ENCODE assay signal across 22 mouse cellular contexts in the genomic region with DNA sequence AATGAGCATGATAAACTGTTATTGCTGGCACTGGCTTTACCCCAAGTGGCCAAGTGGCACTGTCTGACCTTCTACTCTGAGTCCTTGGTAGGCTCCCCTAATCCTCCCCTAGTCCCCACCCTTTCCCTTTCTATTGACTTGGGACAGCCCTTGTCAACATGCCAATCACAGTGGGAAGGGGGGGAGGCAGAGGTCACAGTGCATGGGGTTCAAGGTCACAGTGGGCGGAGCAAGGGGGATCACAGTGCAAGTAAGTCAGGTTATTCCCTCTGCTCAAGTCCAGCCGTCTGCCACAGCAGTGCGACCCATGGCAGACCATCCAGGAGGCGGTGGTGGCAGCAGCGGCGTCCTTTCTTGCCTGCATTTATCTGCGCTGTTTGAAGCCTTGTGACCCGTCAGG. TPM values are rescaled to one million over a fixed set of nuclear protein-coding genes. Genes with fewer than 3 reads are reported as not detected.
A peak's percentile ranks its signal among the peaks of the same experiment; 100 is the strongest.
DNase-seq lines count a peak whose midpoint lies in the region; ATAC-seq and TF ChIP-seq lines count a peak whose summit lies in the region.
"Had no signal": no experiment of that assay in that cellular context is flagged by ENCODE, and none has a peak within 500 bp of the region (broad histone marks: within the 10 kb centered on the region; RNA-seq: fewer than 3 reads in every experiment).

No protein-coding gene starts in this region.

- no peaks in the 10 kb centered on the region for H3K9me3 ChIP-seq in heart, embryonic 13.5 days
- no peaks in the 10 kb centered on the region for H3K9me3 ChIP-seq in lung, embryonic 15.5 days
- H3K9me3 ChIP-seq in ES-E14 (ENCODE audit: control insufficient read depth, insufficient read depth, low read depth, low read length), result no peaks in the 10 kb centered on the region
- no peaks in the 10 kb centered on the region for H3K9me3 ChIP-seq in liver, embryonic 14.5 days (ENCODE audit: control insufficient read depth, low read length)
- H3K9me3 ChIP-seq: limb, embryonic 10.5 days; midbrain, embryonic 13.5 days; neural tube, embryonic 13.5 days had no signal

- peaks cover 23% of the 10 kb centered on the region for H3K4me1 ChIP-seq in heart, embryonic 13.5 days
- peaks cover 26% of the 10 kb centered on the region for H3K4me1 ChIP-seq in lung, embryonic 15.5 days
- peaks cover 10 to 48% of the 10 kb centered on the region in 2 experiments for H3K4me1 ChIP-seq in ES-E14 (ENCODE audit: control insufficient read depth in 2 of 2, insufficient read depth in 2 of 2, low read length in 2 of 2, poor library complexity in 1 of 2)
- no peaks in the 10 kb centered on the region for H3K4me1 ChIP-seq in liver, embryonic 14.5 days (replicated peaks; ENCODE audit: control insufficient read depth in 2 of 2, insufficient read depth in 2 of 2, low read length in 1 of 2)

- H3K27me3 ChIP-seq in heart, embryonic 13.5 days (replicated peaks), result no peaks in the 10 kb centered on the region
- H3K27me3 ChIP-seq in lung, embryonic 15.5 days, result no peaks in the 10 kb centered on the region
- no peaks in the 10 kb centered on the region for H3K27me3 ChIP-seq in liver, embryonic 14.5 days (ENCODE audit: control insufficient read depth, insufficient read depth, low read length)
- H3K27me3 ChIP-seq: midbrain, embryonic 13.5 days; neural tube, embryonic 13.5 days had no signal

- WGBS in heart, embryonic 13.5 days, result 73% methylated on average over 8 of the region's 8 CpGs
- 83% methylated on average over 8 of the region's 8 CpGs for WGBS in lung, embryonic 15.5 days
- 88% methylated on average over 8 of the region's 8 CpGs for WGBS in liver, embryonic 14.5 days (ENCODE audit: insufficient replicate concordance)

- no peak overlapping the region for H3K4me3 ChIP-seq in heart, embryonic 13.5 days
- H3K4me3 ChIP-seq in lung, embryonic 15.5 days, result no peak overlapping the region
- H3K4me3 ChIP-seq in ES-E14 (ENCODE audit: insufficient read depth in 1 of 2, low read depth in 1 of 2, low read length in 2 of 2, poor library complexity in 1 of 2, severe bottlenecking in 1 of 2), result peak overlapping the region; percentile 9 to 44; a peak in 1 of 4 replicates
- no peak overlapping the region for H3K4me3 ChIP-seq in liver, embryonic 14.5 days (ENCODE audit: insufficient read depth in 1 of 2, low read depth in 2 of 2, low read length in 2 of 2)
- H3K4me3 ChIP-seq: embryonic facial prominence, embryonic 10.5 days; limb, embryonic 10.5 days; midbrain, embryonic 13.5 days; neural tube, embryonic 13.5 days had no signal

- no peak overlapping the region for H3K4me2 ChIP-seq in heart, embryonic 13.5 days
- no peak overlapping the region for H3K4me2 ChIP-seq in lung, embryonic 15.5 days
- no peak overlapping the region for H3K4me2 ChIP-seq in liver, embryonic 14.5 days (ENCODE audit: low read depth)
- H3K4me2 ChIP-seq: midbrain, embryonic 13.5 days; neural tube, embryonic 13.5 days had no signal

- no peak for TF ChIP-seq EP300 in liver, embryonic 14.5 days (IDR thresholded peaks at IDR 0.05; ENCODE audit: low read depth)

- no peak for TF ChIP-seq CTCF in liver, embryonic 14.5 days (IDR thresholded peaks at IDR 0.05; ENCODE audit: low read depth)

- H3K9ac ChIP-seq in heart, embryonic 13.5 days, result 0 out of 2 replicates have a peak overlapping the region, but pooled peaks have one; percentile 14
- H3K9ac ChIP-seq in lung, embryonic 15.5 days, result no peak overlapping the region
- H3K9ac ChIP-seq in ES-E14 (ENCODE audit: insufficient read depth, low read depth, low read length, poor library complexity, severe bottlenecking), result no peak overlapping the region
- H3K9ac ChIP-seq in liver, embryonic 14.5 days (replicated peaks), result no peak overlapping the region
- H3K9ac ChIP-seq: forebrain, postnatal 0 days; midbrain, embryonic 13.5 days; neural tube, embryonic 13.5 days had no signal

- peaks cover 82% of the 10 kb centered on the region for H3K36me3 ChIP-seq in heart, embryonic 13.5 days
- peaks cover 75% of the 10 kb centered on the region for H3K36me3 ChIP-seq in lung, embryonic 15.5 days
- peaks cover 42% of the 10 kb centered on the region for H3K36me3 ChIP-seq in ES-E14 (ENCODE audit: control insufficient read depth, insufficient read depth, low read length, poor library complexity, severe bottlenecking)
- peaks cover 21% of the 10 kb centered on the region for H3K36me3 ChIP-seq in liver, embryonic 14.5 days (replicated peaks; ENCODE audit: control insufficient read depth, insufficient read depth, low read depth)

- no peak overlapping the region for H3K27ac ChIP-seq in heart, embryonic 13.5 days (replicated peaks)
- peak overlapping the region; percentile 38; the same call in 1 of the 2 replicates for H3K27ac ChIP-seq in lung, embryonic 15.5 days
- H3K27ac ChIP-seq in ES-E14 (ENCODE audit: insufficient read depth, low read depth, low read length, poor library complexity, severe bottlenecking), result no peak overlapping the region
- no peak overlapping the region for H3K27ac ChIP-seq in liver, embryonic 14.5 days
- H3K27ac ChIP-seq: embryonic facial prominence, embryonic 10.5 days; limb, embryonic 10.5 days; neural tube, embryonic 13.5 days had no signal

- DNase-seq in heart, adult 8-10 months (ENCODE audit: low spot score), result no peak
- DNase-seq in lung, postnatal 36 days, result no peak
- peak; percentile 71 for DNase-seq in ES-E14 (ENCODE audit: low read depth, low spot score)
- no peak for DNase-seq in liver, embryonic 14.5 days (ENCODE audit: low read depth in 3 of 3, low spot score in 3 of 3)
- no peak for DNase-seq in embryo, embryonic 10 days (ENCODE audit: low spot score)
- no peak for DNase-seq in ovary, postnatal 14 days (ENCODE audit: low spot score)
- DNase-seq: forebrain, postnatal 0 days; gastrocnemius, postnatal 10 days; kidney, postnatal 36 days; lung, postnatal 10 days; right cerebral cortex, adult 18-20 months; spleen, adult 18-20 months; thymus, postnatal 4 days had no signal

- in situ Hi-C loops in ES-E14 (cut with MboI; ENCODE audit: low sequenced_read_pairs in 2 of 2, unreplicated experiment in 2 of 2), result no loop called here

- ATAC-seq in heart, embryonic 13.5 days (ENCODE audit: extremely low read depth, insufficient number of reproducible peaks, low FRiP score, low TSS enrichment), result no peak
- no peak for ATAC-seq in lung, embryonic 15.5 days (ENCODE audit: borderline replicate concordance, extremely low read depth, low FRiP score, low TSS enrichment)
- ATAC-seq in liver, embryonic 14.5 days (ENCODE audit: insufficient read depth), result peak; percentile 16; the same call in 1 of the 2 replicates
- ATAC-seq: midbrain, embryonic 13.5 days had no signal

TF ChIP-seq in ES-E14, 5 proteins besides CTCF, POLR2A, EP300 and RAD21:
- TF ChIP-seq ZC3H11A (IDR thresholded peaks at IDR 0.05; ENCODE audit: borderline replicate concordance, low read depth, low read length) (no peak), MAFK (IDR thresholded peaks at IDR 0.05; ENCODE audit: insufficient read depth, low read depth, low read length) (no peak), ZNF384 (IDR thresholded peaks at IDR 0.05; ENCODE audit: low read depth, low read length) (no peak), CHD2 (IDR thresholded peaks at IDR 0.05; ENCODE audit: low read depth, low read length) (no peak), HCFC1 (IDR thresholded peaks at IDR 0.05; ENCODE audit: borderline replicate concordance, insufficient read depth, low read length) (no peak)

RNA-seq across cellular contexts. Expression of a gene that starts 24.2 kb away (rescaled TPM):
- 31.3 and 33.8 TPM in 2 replicates for polyA plus RNA-seq in heart, embryonic 13.5 days (2015; fragmentation: Nextera tagmentation; extraction: Ambion mirVana)
- 100 to 1,000 TPM in 2 of 4 experiments, 10 to 100 TPM in 2; 87.5 to 111 (median 98.0) TPM for total RNA-seq in heart, adult 8-10 months (2022)
- 43.2 and 48.7 TPM in 2 replicates for polyA plus RNA-seq in lung, embryonic 15.5 days (2015; fragmentation: Nextera tagmentation; extraction: Ambion mirVana)
- total RNA-seq in ES-E14 (2012; rRNA removed), result 46.2 and 64.6 TPM in 2 replicates
- 13.3 and 14.2 TPM in 2 replicates for polyA plus RNA-seq in liver, embryonic 14.5 days (2012; rRNA removed)
- polyA plus RNA-seq in liver, embryonic 14.5 days (2014; fragmentation: Nextera tagmentation; extraction: Ambion mirVana), result 14.3 and 17.2 TPM in 2 replicates

RNA-seq across cellular contexts. Expression of a gene that starts 27.3 kb away (rescaled TPM):
- not detected in 2 replicates for polyA plus RNA-seq in heart, embryonic 13.5 days (2015; fragmentation: Nextera tagmentation; extraction: Ambion mirVana)
- not detected for total RNA-seq in heart, adult 8-10 months (2022)
- 0.16 and 0.62 TPM in 2 replicates for polyA plus RNA-seq in lung, embryonic 15.5 days (2015; fragmentation: Nextera tagmentation; extraction: Ambion mirVana)
- 0.21 and 0.27 TPM in 2 replicates for total RNA-seq in ES-E14 (2012; rRNA removed)
- 0.03 TPM in 1 of 2 replicates, not detected in the other for polyA plus RNA-seq in liver, embryonic 14.5 days (2012; rRNA removed)
- polyA plus RNA-seq in liver, embryonic 14.5 days (2014; fragmentation: Nextera tagmentation; extraction: Ambion mirVana), result not detected in 2 replicates
- total RNA-seq: gastrocnemius, postnatal 10 days; layer of hippocampus, postnatal 36 days had no signal
- polyA plus RNA-seq: C2C12; heart, postnatal 0 days; midbrain, embryonic 13.5 days; neural tube, embryonic 13.5 days had no signal

RNA-seq across cellular contexts. Expression of a gene that starts 32.3 kb away (rescaled TPM):
- 12.8 and 14.2 TPM in 2 replicates for polyA plus RNA-seq in heart, embryonic 13.5 days (2015; fragmentation: Nextera tagmentation; extraction: Ambion mirVana)
- 10 to 100 TPM in 2 of 4 experiments, 1 to 10 TPM in 2; 8.4 to 11.5 (median 10.0) TPM for total RNA-seq in heart, adult 8-10 months (2022)
- 19.1 and 22.5 TPM in 2 replicates for polyA plus RNA-seq in lung, embryonic 15.5 days (2015; fragmentation: Nextera tagmentation; extraction: Ambion mirVana)
- 14.0 and 14.5 TPM in 2 replicates for total RNA-seq in ES-E14 (2012; rRNA removed)
- 7.5 and 8.3 TPM in 2 replicates for polyA plus RNA-seq in liver, embryonic 14.5 days (2012; rRNA removed)
- 17.6 and 20.6 TPM in 2 replicates for polyA plus RNA-seq in liver, embryonic 14.5 days (2014; fragmentation: Nextera tagmentation; extraction: Ambion mirVana)

RNA-seq across cellular contexts. Expression of a gene that starts 37.2 kb away (rescaled TPM):
- polyA plus RNA-seq in heart, embryonic 13.5 days (2015; fragmentation: Nextera tagmentation; extraction: Ambion mirVana), result 39.7 and 43.7 TPM in 2 replicates
- total RNA-seq in heart, adult 8-10 months (2022), result 10 to 100 TPM; 14.7 to 18.2 (median 15.9) TPM
- polyA plus RNA-seq in lung, embryonic 15.5 days (2015; fragmentation: Nextera tagmentation; extraction: Ambion mirVana), result 102 and 110 TPM in 2 replicates
- 28.3 and 36.3 TPM in 2 replicates for total RNA-seq in ES-E14 (2012; rRNA removed)
- polyA plus RNA-seq in liver, embryonic 14.5 days (2012; rRNA removed), result 58.9 and 60.3 TPM in 2 replicates
- 88.7 and 99.5 TPM in 2 replicates for polyA plus RNA-seq in liver, embryonic 14.5 days (2014; fragmentation: Nextera tagmentation; extraction: Ambion mirVana)

RNA-seq across cellular contexts. Expression of a gene that starts 55.0 kb away (rescaled TPM):
- polyA plus RNA-seq in heart, embryonic 13.5 days (2015; fragmentation: Nextera tagmentation; extraction: Ambion mirVana), result 3.4 and 3.5 TPM in 2 replicates
- total RNA-seq in heart, adult 8-10 months (2022), result 1 to 10 TPM; 3.5 to 6.8 (median 5.3) TPM
- polyA plus RNA-seq in lung, embryonic 15.5 days (2015; fragmentation: Nextera tagmentation; extraction: Ambion mirVana), result 6.7 and 7.6 TPM in 2 replicates
- 15.2 and 33.2 TPM in 2 replicates for total RNA-seq in ES-E14 (2012; rRNA removed)
- 1.3 and 1.7 TPM in 2 replicates for polyA plus RNA-seq in liver, embryonic 14.5 days (2012; rRNA removed)
- 0.35 and 0.53 TPM in 2 replicates for polyA plus RNA-seq in liver, embryonic 14.5 days (2014; fragmentation: Nextera tagmentation; extraction: Ambion mirVana)

Comparison
In these comparisons a context has a peak if more than half of its experiments do, and no peak if none do; other contexts are left out.
1. H3K4me3 ChIP-seq: peak in ES-E14 (2 of 2); none in heart, embryonic 13.5 days (single experiment), lung, embryonic 15.5 days (single experiment) and liver, embryonic 14.5 days (0 of 2).